Mouse (Mus musculus): ENCODE measurements around the gene Afap1. TPM values are rescaled to one million over a fixed set of nuclear protein-coding genes. Genes with fewer than 3 reads are reported as not detected.

Afap1 gene
- total and polyA plus RNA-seq, 3 experiments: 0.03 to 0.04 TPM; not detected in 1

GRCm38 (mm10) chr5:35956268-35956667, 63.1 kb downstream of the Afap1 start:
- H3K9ac ChIP-seq (ENCODE audit: control insufficient read depth, low read depth, low read length, poor library complexity, severe bottlenecking): no peak overlapping the region
- no peak for DNase-seq (ENCODE audit: low read depth, low spot score)
- H3K27ac ChIP-seq (ENCODE audit: control insufficient read depth, low read depth, low read length): no peak overlapping the region
- H3K27me3 ChIP-seq (ENCODE audit: control insufficient read depth in 1 of 2, insufficient read depth in 2 of 2, low read length in 2 of 2): no peaks in the 10 kb centered on the region
- no peaks in the 10 kb centered on the region for H3K36me3 ChIP-seq (ENCODE audit: control insufficient read depth in 1 of 2, insufficient read depth in 2 of 2, low read length in 2 of 2)
- no peaks in the 10 kb centered on the region for H3K9me3 ChIP-seq (replicated peaks; ENCODE audit: insufficient read depth, low read length)
- TF ChIP-seq JUND (IDR thresholded peaks at IDR 0.05; ENCODE audit: low read depth, low read length) (no peak), TCF12 (IDR thresholded peaks at IDR 0.05; ENCODE audit: low read depth, low read length) (no peak), ELF1 (IDR thresholded peaks at IDR 0.05; ENCODE audit: low read depth, low read length) (no peak), USF1 (IDR thresholded peaks at IDR 0.05; ENCODE audit: low read depth, low read length) (no peak), MEF2A (IDR thresholded peaks at IDR 0.05; ENCODE audit: extremely low read depth, insufficient replicate concordance, low read depth, low read length, poor library complexity, severe bottlenecking) (no peak), MAX (IDR thresholded peaks at IDR 0.05; ENCODE audit: low read length) (no peak), ZKSCAN1 (IDR thresholded peaks at IDR 0.05; ENCODE audit: low read depth, low read length) (no peak), MYB (IDR thresholded peaks at IDR 0.05; ENCODE audit: low read depth, low read length) (no peak), EP300 (IDR thresholded peaks at IDR 0.05; ENCODE audit: low read depth in 1 of 2, low read length in 2 of 2) (no peak), SMC3 (IDR thresholded peaks at IDR 0.05; ENCODE audit: low read depth, low read length) (no peak), BHLHE40 (IDR thresholded peaks at IDR 0.05; ENCODE audit: borderline replicate concordance, low read depth, low read length) (no peak), MYC (IDR thresholded peaks at IDR 0.05; ENCODE audit: low read depth, low read length) (no peak), SIN3A (IDR thresholded peaks at IDR 0.05; ENCODE audit: low read length) (no peak)
- H3K79me2 ChIP-seq (ENCODE audit: control insufficient read depth, insufficient read depth, low read length, poor library complexity): no peaks in the 10 kb centered on the region
- no peaks in the 10 kb centered on the region for H3K4me1 ChIP-seq (ENCODE audit: control insufficient read depth in 1 of 2, insufficient read depth in 2 of 2, low read length in 2 of 2)
- H3K4me3 ChIP-seq (ENCODE audit: control insufficient read depth in 1 of 2, insufficient read depth in 1 of 2, low read depth in 2 of 2, low read length in 2 of 2): no peak overlapping the region

GRCm38 (mm10) chr5:35958681-35959080, 65.6 kb downstream of the Afap1 start:
- no peaks in the 10 kb centered on the region for H3K9me3 ChIP-seq (replicated peaks; ENCODE audit: insufficient read depth, low read length)
- no peaks in the 10 kb centered on the region for H3K4me1 ChIP-seq (ENCODE audit: control insufficient read depth in 1 of 2, insufficient read depth in 2 of 2, low read length in 2 of 2)
- no peak overlapping the region for H3K27ac ChIP-seq (ENCODE audit: control insufficient read depth, low read depth, low read length)
- H3K4me3 ChIP-seq (ENCODE audit: control insufficient read depth in 1 of 2, insufficient read depth in 1 of 2, low read depth in 2 of 2, low read length in 2 of 2): no peak overlapping the region
- no peaks in the 10 kb centered on the region for H3K79me2 ChIP-seq (ENCODE audit: control insufficient read depth, insufficient read depth, low read length, poor library complexity)
- no peaks in the 10 kb centered on the region for H3K27me3 ChIP-seq (ENCODE audit: control insufficient read depth in 1 of 2, insufficient read depth in 2 of 2, low read length in 2 of 2)
- TF ChIP-seq NELFE (IDR thresholded peaks at IDR 0.05; ENCODE audit: low read depth, low read length) (no peak), MYC (IDR thresholded peaks at IDR 0.05; ENCODE audit: low read depth, low read length) (no peak), MEF2A (IDR thresholded peaks at IDR 0.05; ENCODE audit: extremely low read depth, insufficient replicate concordance, low read depth, low read length, poor library complexity, severe bottlenecking) (no peak), RAD21 (IDR thresholded peaks at IDR 0.05; ENCODE audit: low read depth, low read length) (no peak), SMC3 (IDR thresholded peaks at IDR 0.05; ENCODE audit: low read depth, low read length) (no peak), CHD2 (IDR thresholded peaks at IDR 0.05; ENCODE audit: low read length) (no peak), POLR2AphosphoS5 (IDR thresholded peaks at IDR 0.05; ENCODE audit: borderline replicate concordance, low read depth, low read length) (no peak), ELF1 (IDR thresholded peaks at IDR 0.05; ENCODE audit: low read depth, low read length) (no peak), TBP (IDR thresholded peaks at IDR 0.05; ENCODE audit: low read depth, low read length) (no peak), ZMIZ1 (IDR thresholded peaks at IDR 0.05; ENCODE audit: low read depth, low read length) (no peak), POLR2AphosphoS2 (IDR thresholded peaks at IDR 0.05; ENCODE audit: low read length) (no peak)
- DNase-seq (ENCODE audit: low read depth, low spot score): no peak
- no peaks in the 10 kb centered on the region for H3K36me3 ChIP-seq (ENCODE audit: control insufficient read depth in 1 of 2, insufficient read depth in 2 of 2, low read length in 2 of 2)
- H3K9ac ChIP-seq (ENCODE audit: control insufficient read depth, low read depth, low read length, poor library complexity, severe bottlenecking): no peak overlapping the region
